Mouse (Mus musculus): ENCODE measurements around the gene Rala. TPM values are rescaled to one million over a fixed set of nuclear protein-coding genes. Genes with fewer than 3 reads are reported as not detected.

Rala gene
- polyA plus RNA-seq, 2 experiments = 7.5 to 17.2 TPM

- H3K4me1 ChIP-seq (replicated peaks; ENCODE audit: control insufficient read depth in 2 of 2, insufficient read depth in 2 of 2, low read length in 1 of 2) = no peaks in the 10 kb centered on the region
- TF ChIP-seq CTCF (IDR thresholded peaks at IDR 0.05; ENCODE audit: low read depth) = no peak
- no peak for TF ChIP-seq EP300 (IDR thresholded peaks at IDR 0.05; ENCODE audit: low read depth)
- no peak overlapping the region for H3K27ac ChIP-seq
- no peaks in the 10 kb centered on the region for H3K9me3 ChIP-seq (ENCODE audit: control insufficient read depth, low read length)
- H3K9ac ChIP-seq (replicated peaks) = no peak overlapping the region
- DNase-seq (ENCODE audit: low read depth in 3 of 3, low spot score in 3 of 3) (no peak), ATAC-seq (ENCODE audit: insufficient read depth) (no peak)
- no peak overlapping the region for H3K4me3 ChIP-seq (ENCODE audit: insufficient read depth in 1 of 2, low read depth in 2 of 2, low read length in 2 of 2)
- H3K36me3 ChIP-seq (replicated peaks; ENCODE audit: control insufficient read depth, insufficient read depth, low read depth) = no peaks in the 10 kb centered on the region
- 52% methylated on average over 2 of the region's 2 CpGs for WGBS (ENCODE audit: insufficient replicate concordance)
- no peaks in the 10 kb centered on the region for H3K27me3 ChIP-seq (ENCODE audit: control insufficient read depth, insufficient read depth, low read length)
- H3K4me2 ChIP-seq (ENCODE audit: low read depth) = no peak overlapping the region
Observed at GRCm38 (mm10) chr13:17843336-17843735, 100.7 kb downstream of the Rala start.

- ATAC-seq (ENCODE audit: insufficient read depth) = no peak
- Histone ChIP-seq H3K4me1 (replicated peaks; ENCODE audit: control insufficient read depth in 2 of 2, insufficient read depth in 2 of 2, low read length in 1 of 2) (no peaks in the 10 kb centered on the region), H3K27me3 (ENCODE audit: control insufficient read depth, insufficient read depth, low read length) (no peaks in the 10 kb centered on the region), H3K9ac (replicated peaks) (no peak overlapping the region), H3K36me3 (replicated peaks; ENCODE audit: control insufficient read depth, insufficient read depth, low read depth) (no peaks in the 10 kb centered on the region), H3K4me3 (ENCODE audit: insufficient read depth in 1 of 2, low read depth in 2 of 2, low read length in 2 of 2) (no peak overlapping the region), H3K9me3 (ENCODE audit: control insufficient read depth, low read length) (no peaks in the 10 kb centered on the region), H3K4me2 (ENCODE audit: low read depth) (no peak overlapping the region), H3K27ac (no peak overlapping the region)
- TF ChIP-seq EP300 (IDR thresholded peaks at IDR 0.05; ENCODE audit: low read depth) (no peak), CTCF (IDR thresholded peaks at IDR 0.05; ENCODE audit: low read depth) (no peak)
- no peak for DNase-seq (ENCODE audit: low read depth in 3 of 3, low spot score in 3 of 3)
- WGBS (ENCODE audit: insufficient replicate concordance) = 45% methylated on average over 4 of the region's 4 CpGs
Observed at GRCm38 (mm10) chr13:17842756-17843155, 101.3 kb downstream of the Rala start.

GRCm38 (mm10) chr13:17839137-17839536 lies 104.9 kb downstream of the Rala start:
- no peak for TF ChIP-seq CTCF (IDR thresholded peaks at IDR 0.05; ENCODE audit: low read depth)
- no peak for TF ChIP-seq EP300 (IDR thresholded peaks at IDR 0.05; ENCODE audit: low read depth)
- Histone ChIP-seq H3K27ac (no peak overlapping the region), H3K4me2 (ENCODE audit: low read depth) (no peak overlapping the region), H3K9ac (replicated peaks) (no peak overlapping the region), H3K4me3 (ENCODE audit: insufficient read depth in 1 of 2, low read depth in 2 of 2, low read length in 2 of 2) (no peak overlapping the region), H3K27me3 (ENCODE audit: control insufficient read depth, insufficient read depth, low read length) (no peaks in the 10 kb centered on the region), H3K36me3 (replicated peaks; ENCODE audit: control insufficient read depth, insufficient read depth, low read depth) (no peaks in the 10 kb centered on the region), H3K9me3 (ENCODE audit: control insufficient read depth, low read length) (no peaks in the 10 kb centered on the region), H3K4me1 (replicated peaks; ENCODE audit: control insufficient read depth in 2 of 2, insufficient read depth in 2 of 2, low read length in 1 of 2) (no peaks in the 10 kb centered on the region)
- ATAC-seq (ENCODE audit: insufficient read depth) = no peak
- DNase-seq (ENCODE audit: low read depth in 3 of 3, low spot score in 3 of 3) = no peak
- 68% methylated on average over 5 of the region's 5 CpGs for WGBS (ENCODE audit: insufficient replicate concordance)

- no peak for TF ChIP-seq EP300 (IDR thresholded peaks at IDR 0.05; ENCODE audit: low read depth)
- TF ChIP-seq CTCF (IDR thresholded peaks at IDR 0.05; ENCODE audit: low read depth) = peak; percentile 62
- H3K9ac ChIP-seq (replicated peaks) = no peak overlapping the region
- ATAC-seq (ENCODE audit: insufficient read depth) = no peak
- WGBS (ENCODE audit: insufficient replicate concordance) = 23% methylated on average over 4 of the region's 4 CpGs
- H3K27ac ChIP-seq = no peak overlapping the region
- H3K4me3 ChIP-seq (ENCODE audit: insufficient read depth in 1 of 2, low read depth in 2 of 2, low read length in 2 of 2) = no peak overlapping the region
- H3K9me3 ChIP-seq (ENCODE audit: control insufficient read depth, low read length) = no peaks in the 10 kb centered on the region
- H3K27me3 ChIP-seq (ENCODE audit: control insufficient read depth, insufficient read depth, low read length) = no peaks in the 10 kb centered on the region
- H3K4me2 ChIP-seq (ENCODE audit: low read depth) = no peak overlapping the region
- H3K36me3 ChIP-seq (replicated peaks; ENCODE audit: control insufficient read depth, insufficient read depth, low read depth) = no peaks in the 10 kb centered on the region
- H3K4me1 ChIP-seq (replicated peaks; ENCODE audit: control insufficient read depth in 2 of 2, insufficient read depth in 2 of 2, low read length in 1 of 2) = no peaks in the 10 kb centered on the region
- DNase-seq (ENCODE audit: low read depth in 3 of 3, low spot score in 3 of 3) = peak; percentile 34 to 54 (median 37)
Observed at GRCm38 (mm10) chr13:17838484-17838851, 105.6 kb downstream of the Rala start.

- Histone ChIP-seq H3K9me3 (ENCODE audit: control insufficient read depth, low read length) (no peaks in the 10 kb centered on the region), H3K9ac (replicated peaks) (no peak overlapping the region), H3K36me3 (replicated peaks; ENCODE audit: control insufficient read depth, insufficient read depth, low read depth) (no peaks in the 10 kb centered on the region), H3K4me2 (ENCODE audit: low read depth) (no peak overlapping the region), H3K27ac (no peak overlapping the region), H3K4me3 (ENCODE audit: insufficient read depth in 1 of 2, low read depth in 2 of 2, low read length in 2 of 2) (no peak overlapping the region), H3K27me3 (ENCODE audit: control insufficient read depth, insufficient read depth, low read length) (no peaks in the 10 kb centered on the region), H3K4me1 (replicated peaks; ENCODE audit: control insufficient read depth in 2 of 2, insufficient read depth in 2 of 2, low read length in 1 of 2) (no peaks in the 10 kb centered on the region)
- DNase-seq (ENCODE audit: low read depth in 3 of 3, low spot score in 3 of 3) (peak in 1 of 3 experiments; percentile 7), ATAC-seq (ENCODE audit: insufficient read depth) (no peak)
- no peak for TF ChIP-seq EP300 (IDR thresholded peaks at IDR 0.05; ENCODE audit: low read depth)
- TF ChIP-seq CTCF (IDR thresholded peaks at IDR 0.05; ENCODE audit: low read depth) = peak; percentile 60
- 39% methylated on average over 16 of the region's 16 CpGs for WGBS (ENCODE audit: insufficient replicate concordance)
Observed at GRCm38 (mm10) chr13:17837610-17838483, 106.2 kb downstream of the Rala start.

All from liver, embryonic 14.5 days (tissue).